Mouse (Mus musculus) cerebellum, adult 9-10 months (tissue): ENCODE measurements around the gene Itga1.

Source experiments
- DNase-seq: peaks from one replicate; pipeline ENCODE4 v3.0.0; 2022

Gene Itga1

DNA sequence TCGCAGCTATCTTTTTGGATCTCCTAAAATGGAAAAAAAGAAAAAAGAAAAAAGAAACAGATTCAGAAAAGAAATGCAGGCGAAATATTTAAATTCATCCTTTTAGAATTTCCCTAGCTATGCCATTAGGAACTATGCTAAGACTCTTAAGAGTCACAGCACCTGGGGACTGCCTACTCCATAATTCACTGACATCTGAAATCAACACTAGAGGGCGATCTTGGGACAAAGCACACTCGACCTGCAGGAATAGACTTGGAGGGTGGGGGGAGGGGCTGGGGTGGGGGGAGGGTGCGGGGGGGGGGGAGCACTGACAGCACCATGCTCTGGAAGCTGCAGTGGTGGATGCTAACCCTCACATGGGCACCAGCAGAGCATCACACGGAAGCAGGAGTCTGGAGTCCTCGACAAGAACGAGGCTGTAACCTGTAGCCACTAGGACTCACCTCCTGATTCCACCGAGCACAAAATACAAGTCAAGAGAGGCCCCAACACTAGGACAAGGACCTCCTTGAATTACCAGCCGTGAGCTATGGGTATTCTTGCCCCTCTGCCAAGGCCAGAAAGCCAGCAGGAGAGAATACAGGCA lies 120.8 kb downstream of the Itga1 start:
- DNase-seq = no peak

- DNase-seq = no peak
Measured at GRCm38 (mm10) chr13:114974484-114975042, 127.2 kb downstream of the Itga1 start.

DNA sequence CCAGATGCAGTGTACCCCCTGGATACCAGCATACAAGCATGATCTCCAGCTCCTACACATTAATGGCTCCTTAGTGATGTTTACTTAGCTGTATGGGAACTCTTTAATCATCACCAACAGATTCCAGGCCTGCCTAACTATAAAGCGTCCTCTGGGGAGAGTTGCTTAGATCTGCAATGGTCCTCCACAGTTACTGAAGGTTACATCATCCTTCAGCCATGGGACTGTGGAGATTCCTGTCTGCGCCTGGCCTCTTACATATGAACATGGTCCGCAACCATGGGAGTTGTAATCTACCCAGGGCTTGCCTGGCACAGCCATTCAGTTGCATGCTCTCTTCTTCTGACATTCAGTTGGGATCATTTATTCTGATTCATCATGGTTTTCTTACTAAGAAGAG lies 129.9 kb downstream of the Itga1 start:
- DNase-seq = no peak

- peak; percentile 85 for DNase-seq
Measured at GRCm38 (mm10) chr13:114964233-114964632, 137.5 kb downstream of the Itga1 start.

DNA sequence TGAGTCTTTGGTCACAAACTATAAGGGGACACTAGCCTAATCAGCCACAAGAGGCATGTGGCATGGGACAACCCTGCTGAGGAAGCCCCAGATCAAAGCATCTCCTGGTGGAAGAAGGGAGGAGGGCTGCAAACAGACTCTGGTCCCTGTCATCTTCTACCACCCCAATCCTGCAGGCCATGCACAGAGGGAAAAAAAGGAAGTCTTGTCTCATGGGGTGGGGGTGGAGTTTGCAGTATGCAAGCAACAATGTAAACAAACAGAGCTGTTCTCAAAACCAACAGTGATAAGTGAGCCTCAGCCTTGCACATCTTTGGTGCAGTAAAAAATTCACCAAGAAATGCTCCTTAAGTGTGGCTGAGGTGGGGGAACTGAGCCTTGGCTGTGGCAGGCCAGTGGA lies 147.2 kb downstream of the Itga1 start:
- DNase-seq = no peak

DNA sequence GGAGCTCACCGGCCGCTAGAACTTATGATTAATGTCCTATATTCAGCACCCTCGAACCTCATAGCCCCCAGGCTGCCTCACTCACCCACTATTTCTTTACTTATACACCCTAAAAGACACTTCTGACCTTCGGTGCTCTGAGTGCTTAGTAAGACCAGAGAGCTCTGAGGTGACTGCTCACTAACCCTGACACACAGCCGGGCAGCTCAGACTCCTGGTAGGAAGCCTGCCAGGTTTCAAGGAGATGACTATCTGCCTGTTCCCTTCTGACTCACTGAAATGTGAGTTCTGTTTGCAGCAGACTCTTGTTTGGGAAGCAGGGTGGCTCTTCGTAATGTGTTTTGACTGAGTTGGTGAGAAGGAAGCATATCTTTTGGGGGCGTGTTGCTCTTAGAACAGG lies 168.2 kb downstream of the Itga1 start:
- DNase-seq = no peak

- DNase-seq = no peak
Measured at GRCm38 (mm10) chr13:114931775-114932294, 169.9 kb downstream of the Itga1 start, which contains the start of gene Itga2. Gene Itga2 (minus strand): TSS chr13:114932100.

DNA sequence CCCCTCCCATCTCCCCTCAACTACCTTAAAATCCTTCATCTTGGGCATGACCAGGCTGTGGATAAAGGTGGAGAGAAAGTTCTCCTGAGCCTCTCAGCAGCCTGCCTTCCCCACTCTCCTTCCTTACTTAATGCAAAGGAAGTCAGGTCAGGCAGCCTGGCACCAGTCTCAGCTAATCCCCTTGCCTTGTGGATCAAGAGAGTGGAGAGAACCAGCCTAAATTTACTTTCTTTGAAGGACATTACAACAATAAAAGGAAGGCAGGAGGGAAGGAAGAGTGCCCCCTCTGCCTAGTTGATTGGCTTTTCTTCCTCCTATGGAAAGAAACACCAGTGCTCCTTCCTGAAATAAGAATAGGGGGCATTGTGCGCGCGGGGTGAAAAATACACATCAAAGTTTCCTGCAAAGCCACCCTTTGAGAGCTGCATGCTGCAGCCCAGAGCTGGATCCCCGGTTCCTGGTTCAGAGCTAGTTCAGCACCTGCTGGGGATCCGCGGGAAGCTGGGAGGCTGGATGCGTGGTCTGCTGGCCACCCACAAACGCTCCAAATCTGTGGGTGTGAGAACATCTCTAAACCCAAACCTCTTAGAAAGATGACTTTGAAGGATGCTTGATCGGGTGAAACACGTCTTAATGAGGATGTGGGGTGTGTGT lies 170.6 kb downstream of the Itga1 start:
- no peak for DNase-seq

DNA sequence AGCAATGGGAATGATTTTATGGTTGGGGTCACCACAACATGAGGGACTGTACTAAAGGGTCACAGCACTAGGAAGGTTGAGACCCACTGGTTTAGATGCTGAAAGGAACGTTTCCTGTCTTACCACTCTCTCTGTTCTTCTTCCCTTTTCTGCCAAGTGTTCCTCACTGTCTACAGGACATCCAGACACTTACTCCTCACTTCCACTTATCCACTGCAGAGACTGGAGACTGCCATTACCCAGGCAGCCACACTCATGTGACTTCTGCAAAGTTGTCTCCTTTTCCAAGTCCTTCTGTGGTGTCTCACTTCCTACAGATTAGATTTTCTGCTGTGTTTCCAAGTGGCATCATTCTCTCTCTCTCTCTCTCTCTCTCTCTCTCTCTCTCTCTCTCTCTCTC lies 177.0 kb downstream of the Itga1 start:
- DNase-seq = no peak

GRCm38 (mm10) chr13:114923331-114923730 lies 178.4 kb downstream of the Itga1 start:
- no peak for DNase-seq

- DNase-seq = no peak
Measured at GRCm38 (mm10) chr13:114915767-114916166, 186.0 kb downstream of the Itga1 start.

DNA sequence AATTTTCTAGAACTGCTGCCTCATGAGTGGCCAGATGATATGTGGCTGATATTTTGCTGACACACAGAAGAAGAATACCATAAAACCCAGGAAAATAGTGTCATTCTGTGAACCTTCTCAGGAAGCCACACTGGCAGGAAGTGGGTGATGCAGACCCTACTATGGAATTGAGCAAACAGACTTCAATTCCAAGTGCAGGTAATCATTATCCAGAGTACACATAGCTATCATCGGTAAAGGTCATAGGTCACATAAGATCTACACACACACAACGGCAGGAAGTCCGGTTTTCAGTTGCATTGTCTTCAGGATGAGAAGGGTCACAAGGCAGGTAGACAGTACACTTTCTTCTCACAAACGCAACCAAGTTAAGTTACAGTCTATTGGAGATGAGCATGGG lies 186.8 kb downstream of the Itga1 start:
- DNase-seq = no peak

GRCm38 (mm10) chr13:114914559-114914958 lies 187.2 kb downstream of the Itga1 start:
- no peak for DNase-seq

DNA sequence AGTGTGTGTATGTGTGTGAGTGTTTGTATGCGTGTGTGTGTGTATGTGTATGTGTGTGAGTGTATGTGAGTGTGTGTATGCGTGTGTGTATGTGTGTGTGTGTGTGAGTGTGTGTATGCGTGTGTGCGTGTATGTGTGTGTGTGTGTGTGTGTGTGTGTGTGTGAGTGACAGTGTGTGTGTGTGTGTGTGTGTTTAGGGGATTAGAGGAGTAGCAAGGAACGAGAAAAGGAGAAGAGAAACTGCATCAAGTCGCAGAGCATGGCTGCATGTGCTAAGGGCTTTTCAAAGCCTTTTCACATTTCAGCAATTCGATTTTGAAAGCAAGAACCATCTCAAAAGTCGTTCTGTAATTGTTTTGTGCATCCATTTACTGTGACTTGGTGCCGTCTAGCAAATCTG lies 191.1 kb downstream of the Itga1 start:
- DNase-seq = no peak

GRCm38 (mm10) chr13:114909514-114909913 lies 192.2 kb downstream of the Itga1 start:
- no peak for DNase-seq

- DNase-seq = no peak
Measured at GRCm38 (mm10) chr13:114907876-114908275, 193.9 kb downstream of the Itga1 start.
